Mouse (Mus musculus): ENCODE measurements around the gene Ypel2.

The Ypel2 gene

DNA sequence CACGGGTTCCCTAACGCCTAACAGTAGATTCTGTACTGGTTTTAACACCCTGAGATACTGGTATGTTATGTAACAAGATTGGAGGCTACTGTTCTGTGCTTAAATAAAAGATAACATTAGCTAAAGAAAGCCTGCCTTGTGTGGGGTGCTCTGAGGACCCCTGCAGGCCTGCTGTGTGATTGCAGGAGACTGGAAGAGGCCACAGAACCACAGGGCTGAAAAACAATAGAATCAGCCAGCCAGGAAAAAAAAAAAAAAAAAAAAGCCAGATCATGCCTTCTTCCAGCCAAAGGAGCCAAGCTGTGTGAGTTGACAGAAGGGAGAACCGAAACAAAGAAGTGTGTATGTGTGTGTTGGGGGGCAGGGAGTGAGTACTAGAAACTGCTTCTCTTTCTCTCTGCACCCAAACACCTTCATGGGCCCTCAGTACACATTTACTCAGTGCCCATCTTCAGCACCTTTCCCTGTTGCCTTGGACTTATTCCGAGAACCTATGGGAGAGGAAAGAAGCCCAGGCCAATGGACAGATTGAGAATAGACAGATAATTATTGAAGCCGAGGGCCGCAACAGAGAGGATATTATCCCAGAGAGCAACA lies 2.2 kb upstream of the Ypel2 start:
- DNase-seq (ENCODE audit: low read depth, low spot score): no peak

DNA sequence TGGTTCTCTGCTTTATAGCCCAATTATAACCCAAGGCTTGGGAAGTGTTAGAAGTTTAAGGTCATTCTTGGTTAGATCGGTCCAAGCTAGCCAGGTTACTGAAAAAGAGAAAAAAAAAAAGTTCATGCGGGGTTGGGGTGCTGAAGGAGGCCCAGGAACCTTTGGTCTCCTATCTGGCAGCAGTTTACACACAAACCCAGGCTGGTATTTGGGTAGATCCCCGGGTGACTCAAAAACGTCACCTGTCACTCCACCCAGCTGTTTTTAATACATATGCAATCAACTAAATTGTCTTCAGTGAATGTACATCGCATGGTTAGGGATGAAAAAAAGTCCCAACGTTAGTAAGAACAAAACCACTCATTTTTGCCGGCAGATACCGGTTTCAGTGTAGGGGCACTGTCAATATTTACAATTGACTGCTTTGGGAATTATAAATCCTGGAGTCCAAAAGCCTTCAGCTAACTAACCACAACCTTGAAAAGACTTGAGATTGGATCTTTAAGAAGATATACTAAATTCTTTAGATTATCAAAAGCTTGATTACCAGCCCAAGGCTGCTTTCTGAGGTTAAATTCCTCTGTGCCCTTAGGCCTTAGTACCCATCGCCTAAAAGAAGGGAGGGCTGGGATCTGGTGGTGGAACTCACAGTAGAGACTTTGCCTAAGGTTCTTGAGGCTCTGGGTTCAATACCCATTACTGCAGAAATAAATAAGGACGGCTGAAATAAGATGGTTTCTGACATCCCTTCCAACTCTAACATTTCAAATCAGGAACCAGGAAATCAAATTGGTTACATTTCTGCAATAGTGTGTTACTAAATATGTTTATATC lies 1.5 kb upstream of the Ypel2 start:
- no peak for DNase-seq (ENCODE audit: low read depth, low spot score)

DNA sequence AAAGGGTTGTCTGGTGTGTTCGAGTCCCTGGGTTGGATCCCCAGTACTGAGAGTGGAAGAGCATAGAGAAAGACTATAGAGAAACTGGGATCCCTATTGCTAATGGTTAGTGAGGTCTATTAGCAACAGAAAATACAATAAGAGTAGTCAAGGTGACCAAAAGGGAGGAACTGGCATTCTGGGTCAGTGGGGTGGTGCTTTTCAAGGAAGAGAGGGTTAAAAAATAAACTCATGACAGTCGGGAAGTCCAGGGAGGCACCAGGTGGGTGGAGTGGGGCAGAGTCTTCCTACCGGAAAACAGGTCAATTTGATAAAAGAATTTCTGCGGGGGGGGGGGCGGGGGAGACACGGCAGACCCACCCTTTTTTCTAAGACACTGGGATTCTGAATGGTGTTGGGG lies 823 bp upstream of the Ypel2 start:
- no peak for DNase-seq (ENCODE audit: low read depth, low spot score)

GRCm38 (mm10) chr11:86992461-86992988 lies 982 bp downstream of the Ypel2 start:
- no peak for DNase-seq (ENCODE audit: low read depth, low spot score)

GRCm38 (mm10) chr11:86991241-86991640 lies 2.3 kb downstream of the Ypel2 start:
- no peak for DNase-seq (ENCODE audit: low read depth, low spot score)

DNA sequence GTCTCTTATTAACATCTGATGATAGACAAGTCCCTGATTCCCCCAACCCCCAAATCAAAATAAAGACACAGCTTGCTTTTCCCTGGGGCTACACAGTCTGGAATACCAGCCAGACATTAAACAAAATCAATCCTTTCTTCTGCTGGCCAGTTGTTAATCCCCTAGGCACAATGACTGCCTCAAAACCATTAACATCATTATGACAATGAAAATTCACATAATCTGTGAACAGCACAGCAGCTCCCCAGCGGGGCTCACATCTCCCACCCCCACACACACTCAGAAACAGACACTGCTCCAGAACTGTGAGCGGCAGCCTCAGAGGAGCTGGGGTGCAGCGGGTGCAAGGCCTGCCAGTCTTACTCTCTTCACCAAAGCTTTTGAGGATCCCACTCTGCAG lies 3.2 kb downstream of the Ypel2 start:
- DNase-seq (ENCODE audit: low read depth, low spot score): no peak

DNA sequence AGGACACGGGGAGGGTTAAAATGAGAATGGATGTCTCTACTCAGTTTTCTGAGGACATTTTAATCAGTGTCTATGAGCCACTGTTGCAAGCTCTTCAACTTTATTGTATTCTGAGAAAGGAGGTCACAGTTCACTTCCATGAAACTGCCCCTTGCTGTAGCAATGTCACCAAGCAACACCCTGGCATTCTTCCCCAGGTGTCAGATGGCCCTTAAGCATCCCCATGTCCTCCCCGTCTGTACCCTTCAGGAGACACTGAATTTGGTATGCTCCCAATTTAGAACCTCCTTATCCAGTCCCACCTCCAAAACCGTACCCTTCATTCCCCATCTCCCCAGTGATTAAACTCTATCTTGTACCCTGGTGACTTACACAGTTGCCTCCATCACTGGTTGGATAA lies 8.5 kb downstream of the Ypel2 start:
- no peak for DNase-seq (ENCODE audit: low read depth, low spot score)

DNA sequence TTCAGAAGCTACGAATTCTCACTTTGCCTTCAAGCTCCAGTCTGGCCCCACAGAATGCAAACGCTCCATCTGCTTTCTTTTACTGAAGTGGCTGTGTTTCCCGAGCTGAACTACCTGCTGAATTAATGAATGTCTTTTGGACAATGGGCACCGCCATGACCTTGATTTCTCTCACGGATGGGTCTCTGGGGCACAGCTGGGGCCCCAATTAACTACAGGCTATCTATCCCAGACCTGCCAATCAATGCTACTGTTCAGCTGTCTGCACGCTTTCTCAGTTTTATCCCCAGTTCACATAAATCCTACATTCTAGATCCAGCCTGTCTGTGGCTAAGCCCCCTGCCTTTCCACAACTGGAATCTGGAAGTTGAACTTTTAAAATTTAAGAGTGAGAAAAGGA lies 10.5 kb downstream of the Ypel2 start:
- no peak for DNase-seq (ENCODE audit: low read depth, low spot score)

GRCm38 (mm10) chr11:86981229-86981791 lies 12.2 kb downstream of the Ypel2 start:
- DNase-seq (ENCODE audit: low read depth, low spot score): no peak

DNA sequence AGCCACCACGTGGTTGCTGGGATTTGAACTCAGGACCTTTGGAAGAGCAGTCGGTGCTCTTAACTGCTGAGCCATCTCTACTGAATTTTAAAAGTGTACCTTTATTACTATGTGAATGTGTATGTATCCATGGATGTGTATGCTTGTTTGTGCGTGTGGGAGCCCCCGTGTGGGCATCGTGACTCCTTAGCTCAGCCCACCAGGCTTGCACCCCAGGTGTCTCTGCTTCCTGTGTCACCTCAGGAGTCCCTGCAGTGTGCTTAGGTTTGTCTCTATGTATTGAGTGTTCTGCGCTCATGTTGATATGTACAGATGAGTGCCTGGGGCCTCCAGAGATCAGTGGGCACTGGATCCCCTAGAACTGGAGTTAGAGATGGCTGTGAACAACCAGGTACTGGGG lies 13.0 kb downstream of the Ypel2 start:
- DNase-seq (ENCODE audit: low read depth, low spot score): no peak

DNA sequence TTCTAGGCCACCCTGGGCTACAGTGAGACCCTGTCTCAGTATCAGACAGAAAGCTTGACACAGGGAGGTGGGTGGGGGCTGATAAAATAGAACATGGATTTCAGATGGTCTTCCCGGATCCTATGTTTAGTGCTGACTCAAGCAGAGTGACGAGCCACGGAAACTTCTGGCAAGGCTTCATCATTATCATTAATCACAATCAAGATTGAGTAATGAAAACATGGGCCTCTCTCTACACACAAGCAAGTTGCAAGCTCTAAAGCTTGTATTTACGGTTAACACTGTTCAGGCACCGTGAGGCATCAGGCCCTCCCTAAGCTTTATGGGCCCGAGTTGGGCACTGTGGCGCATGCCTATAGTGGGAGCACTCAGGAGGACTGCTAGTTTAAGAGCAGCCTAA lies 13.7 kb downstream of the Ypel2 start:
- DNase-seq (ENCODE audit: low read depth, low spot score): no peak

GRCm38 (mm10) chr11:86977242-86977641 lies 16.3 kb downstream of the Ypel2 start:
- no peak for DNase-seq (ENCODE audit: low read depth, low spot score)

DNA sequence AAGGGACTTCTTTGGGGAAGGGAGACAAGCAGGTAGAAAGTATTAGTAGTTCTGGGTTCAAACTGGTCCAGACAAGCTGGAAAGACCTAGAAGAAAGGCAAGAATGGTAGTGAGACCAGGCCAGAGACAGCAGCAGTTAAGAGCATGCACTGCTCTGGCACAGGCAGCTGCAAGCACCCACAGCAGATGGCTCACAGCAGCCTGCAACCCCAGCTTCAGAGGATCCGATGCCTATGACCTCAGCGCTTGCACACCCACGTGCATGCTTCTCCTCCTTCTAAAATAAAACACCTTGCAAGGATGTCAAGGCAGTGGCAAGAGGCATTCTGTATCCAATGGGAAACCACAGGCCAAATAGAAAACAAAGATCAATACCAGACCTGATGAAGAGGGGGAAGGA lies 19.1 kb downstream of the Ypel2 start:
- DNase-seq (ENCODE audit: low read depth, low spot score): no peak

GRCm38 (mm10) chr11:86973255-86973654 lies 20.3 kb downstream of the Ypel2 start:
- no peak for DNase-seq (ENCODE audit: low read depth, low spot score)

- no peak for DNase-seq (ENCODE audit: low read depth, low spot score)
These were observed 22.3 kb downstream of the Ypel2 start for GRCm38 (mm10) chr11:86971057-86971753.

- DNase-seq (ENCODE audit: low read depth, low spot score): no peak
These were observed 24.3 kb downstream of the Ypel2 start for GRCm38 (mm10) chr11:86969041-86969821.

GRCm38 (mm10) chr11:86967506-86967905 lies 26.0 kb downstream of the Ypel2 start:
- no peak for DNase-seq (ENCODE audit: low read depth, low spot score)

DNA sequence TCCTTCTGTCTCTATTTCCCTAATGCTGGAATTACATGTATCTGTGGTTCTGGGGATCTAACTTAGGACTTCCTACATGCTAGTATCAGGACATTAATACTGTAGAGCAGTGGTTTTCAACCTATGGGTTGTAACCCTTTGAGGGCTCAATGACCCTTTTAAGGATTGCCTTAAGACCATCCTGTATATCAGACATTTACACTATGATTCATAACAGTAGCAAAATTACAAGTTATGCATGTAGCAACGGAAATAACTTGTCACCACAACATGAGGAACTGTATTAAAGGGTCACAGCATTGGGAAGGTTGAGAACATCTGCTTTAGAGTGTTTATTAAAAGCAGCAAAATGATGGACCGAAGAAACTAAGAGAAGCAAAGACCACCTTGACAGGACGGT lies 26.8 kb downstream of the Ypel2 start:
- no peak for DNase-seq (ENCODE audit: low read depth, low spot score)

DNA sequence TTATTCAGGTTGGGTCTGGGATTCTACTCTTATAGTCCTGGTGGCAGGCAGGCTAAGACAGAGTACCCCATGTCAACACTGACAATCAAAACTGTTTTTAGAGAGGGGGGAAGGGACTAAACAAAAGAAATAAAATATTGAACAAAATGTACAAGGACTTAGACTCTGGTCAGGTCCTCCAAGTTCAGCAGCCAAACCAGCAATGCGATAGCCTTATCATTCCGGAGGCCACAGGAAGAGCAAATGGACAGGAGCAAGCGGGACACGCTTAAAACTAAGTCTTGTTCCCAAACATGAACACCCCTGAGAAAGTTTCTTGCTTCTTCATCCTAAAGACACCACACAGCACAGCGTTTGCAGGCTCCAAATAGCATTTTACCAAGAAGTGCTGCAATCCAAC lies 28.4 kb downstream of the Ypel2 start:
- DNase-seq (ENCODE audit: low read depth, low spot score): no peak

DNA sequence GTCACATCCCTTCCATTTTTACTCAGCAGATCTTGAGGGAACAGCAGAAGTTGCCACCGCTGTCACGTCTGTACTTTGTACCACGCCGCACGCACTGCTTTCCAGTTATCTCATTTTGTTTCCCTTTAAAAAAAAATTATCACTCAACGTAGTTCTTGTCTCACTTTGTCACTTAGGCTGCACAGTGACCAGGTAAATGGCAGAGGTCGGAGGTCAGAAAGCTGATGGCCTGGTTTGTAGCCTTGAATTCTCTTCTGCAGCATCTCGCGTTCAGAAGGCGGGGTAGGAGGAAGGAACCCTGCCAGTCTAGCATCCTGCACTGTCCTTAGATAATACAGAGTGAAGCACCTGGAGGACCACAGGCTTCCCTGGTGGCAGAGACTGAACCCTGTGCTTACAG lies 29.8 kb downstream of the Ypel2 start:
- DNase-seq (ENCODE audit: low read depth, low spot score): no peak

- no peak for DNase-seq (ENCODE audit: low read depth, low spot score)
These were observed 30.5 kb downstream of the Ypel2 start for GRCm38 (mm10) chr11:86963027-86963426.

Measured in retina, postnatal 7 days (tissue).